Mouse (Mus musculus) cerebellum, postnatal 36 days (tissue): ENCODE measurements around the gene Psmb2.

ENCODE experiments used
- DNase-seq, 2 experiments: peaks; one replicate each; pipeline ENCODE4 v3.0.0; 2021 to 2022; ENCODE audit warnings: mixed read lengths in 2 of 2

Psmb2 gene

DNA sequence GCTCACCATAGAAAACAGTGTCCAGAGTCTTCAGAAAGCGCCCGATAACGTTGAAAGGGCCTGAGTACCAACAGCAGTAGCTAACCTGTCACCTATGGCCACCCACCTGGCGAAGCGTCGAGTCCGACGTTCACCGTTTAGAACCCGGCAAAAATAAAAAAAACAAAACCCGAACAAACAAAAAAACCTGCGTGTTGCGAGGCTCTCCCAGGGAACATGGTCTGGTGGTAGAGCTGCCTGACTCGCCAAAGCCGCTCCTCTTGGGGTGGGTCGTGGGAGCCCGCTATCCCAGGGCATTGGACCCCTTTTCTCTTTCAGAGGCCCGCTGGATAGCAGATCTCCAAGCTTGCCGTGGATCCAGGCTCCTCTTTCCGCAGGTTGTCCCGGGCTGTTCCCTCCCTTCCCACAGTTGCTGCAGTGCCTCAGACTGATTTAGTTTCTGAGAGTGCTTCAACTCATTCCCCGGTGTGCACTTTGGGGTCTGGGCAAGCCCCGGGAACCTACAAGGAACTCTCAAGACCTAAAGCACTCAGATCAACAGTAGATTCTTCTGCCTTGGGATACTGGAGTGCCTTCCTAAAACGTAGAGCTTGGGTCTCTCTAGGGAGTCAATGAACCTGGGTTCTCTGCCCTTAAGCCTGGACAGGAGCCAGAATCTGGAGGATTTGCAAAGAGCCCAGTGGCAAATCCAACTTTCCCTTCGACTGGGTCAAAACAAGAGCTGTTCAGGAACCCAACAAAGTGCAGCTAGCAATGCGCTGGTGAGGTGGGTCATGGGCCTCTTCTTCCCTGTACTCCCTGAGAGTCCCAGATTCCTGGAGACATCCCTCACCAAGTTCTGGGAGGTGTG, 55.3 kb downstream of the Psmb2 start:
- DNase-seq = no peak

DNA sequence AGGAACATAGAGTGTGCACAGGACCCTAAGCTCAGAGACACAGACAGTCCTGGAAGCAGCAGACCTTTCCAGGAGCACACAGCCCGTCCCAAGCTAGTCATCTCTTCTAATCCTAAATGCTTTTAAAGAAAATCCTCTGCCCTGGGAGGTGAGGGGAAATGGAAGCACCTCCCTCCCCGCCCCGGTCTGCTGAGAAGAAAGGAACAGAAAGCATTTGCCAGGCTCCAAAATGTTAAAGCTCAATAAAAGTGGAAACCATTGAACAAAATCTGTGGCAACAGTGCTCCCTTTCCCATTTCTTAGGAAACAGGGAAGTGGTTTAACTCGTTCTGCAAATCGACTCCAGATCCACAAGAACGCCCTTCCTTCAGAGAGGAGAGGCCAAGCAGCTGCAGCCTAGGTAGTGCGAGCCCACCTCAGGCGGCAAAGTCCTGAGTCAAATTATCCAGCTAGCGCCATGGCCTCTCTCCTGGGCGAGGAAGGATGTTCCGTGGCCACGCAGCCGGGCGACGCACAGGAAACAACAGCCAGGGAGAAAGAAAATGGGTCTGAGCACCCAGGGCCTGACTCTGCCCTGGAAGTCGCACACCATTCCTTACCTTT, 56.7 kb downstream of the Psmb2 start:
- DNase-seq = no peak

- DNase-seq = no peak
Observed at GRCm38 (mm10) chr4:126734700-126735381, 57.4 kb downstream of the Psmb2 start.

GRCm38 (mm10) chr4:126735382-126736000, 58.1 kb downstream of the Psmb2 start:
- DNase-seq = no peak

DNA sequence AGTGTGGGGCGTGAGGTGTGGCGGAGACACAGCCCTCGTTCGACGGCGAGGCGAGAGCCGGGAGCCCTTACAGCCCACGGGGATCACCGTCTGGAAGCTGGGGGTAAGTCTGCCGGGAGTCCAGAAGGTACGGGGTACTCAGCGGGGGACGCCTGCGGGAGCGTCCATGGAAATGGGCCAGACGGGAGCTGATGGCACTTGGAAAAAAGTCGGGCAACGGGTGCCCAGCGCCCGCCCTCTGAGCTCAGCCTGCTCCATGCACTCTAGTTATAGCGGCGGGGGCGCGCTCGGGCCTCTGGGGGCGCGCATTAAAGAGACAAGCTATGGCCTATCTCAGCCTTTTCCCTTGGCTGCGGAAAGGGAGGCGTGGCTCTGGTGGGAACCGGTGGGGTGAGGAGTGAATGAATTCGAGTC, 58.6 kb downstream of the Psmb2 start, which contains the start of gene Tfap2e:
TSS of gene Tfap2e (minus strand) at position 240 of the 414 bp plus-strand sequence.
- no peak for DNase-seq

GRCm38 (mm10) chr4:126739966-126740676, 62.7 kb downstream of the Psmb2 start:
- no peak for DNase-seq

DNA sequence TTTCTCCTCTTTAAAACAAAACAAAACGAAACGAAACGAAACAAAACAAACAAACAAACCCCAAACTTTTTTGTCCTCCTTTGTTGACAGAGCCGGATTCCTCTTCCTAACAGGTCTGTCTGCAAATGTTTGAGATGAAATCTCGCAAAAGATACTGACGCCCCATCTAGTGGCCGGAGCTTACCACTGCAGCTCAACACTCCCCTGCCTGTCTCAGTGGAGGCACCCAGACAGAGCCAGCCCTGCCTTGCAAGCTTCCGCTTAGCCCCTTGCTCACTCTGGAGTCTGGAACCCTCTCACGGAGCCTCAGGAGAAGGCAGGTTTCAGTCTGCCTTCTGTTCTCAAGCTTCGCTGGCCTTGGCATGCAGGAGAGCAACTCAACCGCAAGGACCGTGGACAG, 64.0 kb downstream of the Psmb2 start:
- DNase-seq = peak; percentile 81 to 83

DNA sequence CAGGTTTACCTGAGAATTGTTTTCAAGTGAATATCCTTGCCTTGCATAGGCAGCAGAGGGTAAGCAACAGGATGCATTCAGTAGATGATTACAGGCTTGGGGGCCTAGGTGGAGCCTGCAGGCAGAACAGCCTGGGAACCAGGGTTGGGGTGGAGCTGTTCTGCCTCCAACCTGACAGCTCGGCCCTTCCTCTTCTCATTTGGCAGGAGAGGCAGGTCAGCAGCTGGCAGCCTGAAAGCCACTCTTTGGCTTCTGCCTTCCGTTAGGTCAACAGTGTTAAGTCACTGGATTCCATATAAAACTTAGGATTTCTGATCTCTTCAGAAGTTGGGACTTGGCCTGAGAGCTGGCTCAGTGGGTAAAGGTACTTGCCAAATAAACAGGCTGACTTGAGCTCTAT, 65.5 kb downstream of the Psmb2 start:
- DNase-seq = no peak

- no peak for DNase-seq
Observed at GRCm38 (mm10) chr4:126743713-126744112, 66.3 kb downstream of the Psmb2 start.

GRCm38 (mm10) chr4:126744831-126745230, 67.4 kb downstream of the Psmb2 start:
- peak; percentile 39 to 57 for DNase-seq

- peak; percentile 55 to 63 for DNase-seq
Observed at GRCm38 (mm10) chr4:126745506-126746193, 68.2 kb downstream of the Psmb2 start.

DNA sequence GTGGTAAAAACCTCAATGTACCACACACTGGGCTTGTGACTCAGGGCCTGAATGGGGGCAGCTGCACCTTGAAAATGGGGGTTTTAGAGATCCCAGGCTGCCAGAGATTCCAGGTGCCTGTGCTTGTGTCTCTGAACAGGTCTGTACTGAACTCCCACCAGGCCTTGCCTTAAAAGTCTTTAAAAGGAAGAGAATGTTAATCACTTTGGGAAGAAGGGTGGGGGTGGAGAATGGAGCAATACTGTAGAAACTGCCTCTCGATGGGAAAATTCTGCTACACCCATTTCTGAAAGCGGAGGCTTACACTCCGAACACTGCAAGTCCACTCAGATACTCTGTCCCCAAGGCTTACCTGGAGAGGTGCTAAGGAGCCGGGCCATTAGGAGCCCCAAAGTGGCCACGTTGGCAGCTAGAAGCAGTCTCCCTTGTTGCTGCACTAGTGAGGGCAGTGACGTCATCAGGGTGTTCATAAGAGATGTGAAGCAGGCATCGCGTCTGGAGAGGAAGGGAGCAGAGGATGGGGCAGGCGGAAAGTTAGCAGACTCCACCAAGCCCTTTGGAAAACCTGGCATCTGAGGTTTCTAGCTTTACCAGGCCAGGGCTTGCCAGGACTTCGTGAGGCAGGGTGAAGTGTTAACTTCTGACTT, 68.9 kb downstream of the Psmb2 start:
- DNase-seq = no peak

- peak; percentile 35 to 40 for DNase-seq
Observed at GRCm38 (mm10) chr4:126748381-126748780, 71.0 kb downstream of the Psmb2 start.

DNA sequence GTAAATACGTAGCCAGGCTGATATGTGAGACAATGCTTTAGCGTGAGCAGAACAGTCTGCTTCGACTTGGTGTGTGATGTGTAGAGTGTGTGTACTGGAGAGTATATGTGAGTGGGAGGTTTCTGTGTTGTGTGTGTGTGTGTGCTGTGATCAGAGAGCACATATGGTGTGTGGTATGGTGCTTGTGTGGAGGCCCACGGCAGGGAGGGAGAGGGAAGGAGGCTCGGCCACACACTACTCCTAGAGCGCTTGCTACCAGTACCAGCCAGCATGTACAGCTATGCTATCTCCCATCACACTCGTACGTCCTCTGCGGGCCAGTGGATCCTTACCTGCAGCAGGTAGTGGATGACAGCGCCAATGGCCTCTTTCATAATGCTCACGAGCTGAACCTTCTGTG, 72.1 kb downstream of the Psmb2 start:
- peak in 1 of 2 experiments; percentile 21 for DNase-seq

DNA sequence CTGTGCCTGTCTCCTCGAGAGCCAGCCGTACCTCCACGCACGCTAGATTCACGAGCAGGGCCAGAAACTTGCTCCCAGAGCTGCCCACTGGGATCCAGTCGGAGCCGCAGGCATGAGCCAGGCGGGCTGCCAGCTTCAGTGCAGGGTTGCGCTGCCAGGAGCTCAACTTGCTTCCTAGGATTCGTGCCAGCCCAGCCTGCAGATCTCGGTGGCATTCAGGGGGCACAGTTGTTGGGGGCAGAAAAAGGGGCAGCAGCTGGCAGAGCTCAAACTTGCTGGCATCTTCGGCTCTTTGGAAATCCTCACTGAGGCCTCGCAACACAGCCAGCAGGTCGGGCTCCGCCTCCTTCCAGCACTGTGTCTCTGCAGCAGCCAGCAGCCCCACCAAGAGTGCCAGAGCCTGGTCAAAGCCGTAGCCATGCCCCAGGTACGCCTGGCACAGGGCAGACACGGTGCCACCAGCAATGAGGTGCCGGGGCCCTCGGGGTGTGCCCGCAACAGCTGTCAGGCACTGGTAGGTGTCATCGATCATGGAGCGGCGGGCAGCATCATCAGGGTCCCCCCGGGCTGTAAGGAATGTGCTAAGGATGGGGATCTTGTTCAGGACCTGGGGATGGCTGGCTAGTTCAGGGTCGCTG, 72.7 kb downstream of the Psmb2 start:
- DNase-seq = peak; percentile 78 to 79

- peak in 1 of 2 experiments; percentile 21 for DNase-seq
Observed at GRCm38 (mm10) chr4:126750863-126751555, 73.6 kb downstream of the Psmb2 start.

DNA sequence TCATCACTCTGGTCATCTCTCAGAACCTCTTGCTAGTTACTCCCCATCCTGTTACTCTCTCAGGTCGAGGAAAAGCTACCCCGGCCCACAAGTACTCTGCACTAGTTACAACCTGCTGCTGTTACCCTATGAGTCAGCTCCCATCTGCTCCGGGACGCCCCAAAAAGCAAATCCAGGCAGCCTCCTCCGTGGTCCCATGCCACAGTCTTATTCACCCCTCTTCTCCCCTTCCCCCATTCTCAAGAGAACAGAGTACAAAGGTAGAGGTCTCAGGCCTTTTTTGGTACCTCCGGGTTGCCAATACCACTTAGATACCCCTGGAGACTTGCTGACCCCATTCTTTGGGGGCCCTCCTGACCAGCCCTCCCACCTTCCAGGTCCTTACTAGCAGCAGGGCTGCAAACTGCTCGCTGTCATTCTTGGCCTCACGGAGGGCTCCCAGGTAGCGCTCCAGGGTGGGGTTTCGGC, 74.2 kb downstream of the Psmb2 start:
- no peak for DNase-seq

DNA sequence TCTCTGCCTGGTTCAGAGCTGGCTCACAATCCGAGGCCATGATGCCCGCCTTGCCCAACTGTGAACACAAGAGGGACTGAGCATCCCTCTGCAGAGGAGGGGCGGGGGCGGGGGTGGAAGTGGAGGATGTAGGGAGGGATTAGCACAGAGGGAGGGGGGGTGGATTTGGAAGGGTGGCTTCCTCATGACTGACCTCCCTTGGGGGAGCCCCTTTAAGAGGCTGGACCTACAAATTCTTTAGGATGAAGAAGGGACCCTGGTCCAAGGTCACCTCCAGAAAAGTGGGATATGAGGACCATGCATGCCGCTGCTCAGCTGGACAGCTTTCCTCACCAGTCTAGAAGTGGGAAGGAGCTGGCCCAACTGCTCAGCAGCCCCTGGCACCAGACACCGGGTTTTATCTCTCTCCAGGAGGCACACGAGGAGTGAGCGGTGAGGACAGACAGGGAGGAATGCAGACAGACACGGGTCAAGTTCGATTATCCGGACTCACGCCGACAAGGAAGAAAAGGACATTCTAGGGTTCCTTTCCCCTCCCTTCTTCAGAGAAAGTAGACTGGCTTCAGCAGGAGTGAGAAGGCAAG, 74.7 kb downstream of the Psmb2 start:
- peak; percentile 54 to 63 for DNase-seq

- peak; percentile 59 to 63 for DNase-seq
Observed at GRCm38 (mm10) chr4:126752608-126753141, 75.2 kb downstream of the Psmb2 start.
